Mouse (Mus musculus) telencephalon, adult 2 months (tissue): ENCODE data around the gene Il17rc.

Source experiments
- DNase-seq: peaks from one replicate; pipeline ENCODE4 v3.0.0-alpha.2; 2011; ENCODE audit warnings: low read depth, low spot score

Gene Il17rc

DNA sequence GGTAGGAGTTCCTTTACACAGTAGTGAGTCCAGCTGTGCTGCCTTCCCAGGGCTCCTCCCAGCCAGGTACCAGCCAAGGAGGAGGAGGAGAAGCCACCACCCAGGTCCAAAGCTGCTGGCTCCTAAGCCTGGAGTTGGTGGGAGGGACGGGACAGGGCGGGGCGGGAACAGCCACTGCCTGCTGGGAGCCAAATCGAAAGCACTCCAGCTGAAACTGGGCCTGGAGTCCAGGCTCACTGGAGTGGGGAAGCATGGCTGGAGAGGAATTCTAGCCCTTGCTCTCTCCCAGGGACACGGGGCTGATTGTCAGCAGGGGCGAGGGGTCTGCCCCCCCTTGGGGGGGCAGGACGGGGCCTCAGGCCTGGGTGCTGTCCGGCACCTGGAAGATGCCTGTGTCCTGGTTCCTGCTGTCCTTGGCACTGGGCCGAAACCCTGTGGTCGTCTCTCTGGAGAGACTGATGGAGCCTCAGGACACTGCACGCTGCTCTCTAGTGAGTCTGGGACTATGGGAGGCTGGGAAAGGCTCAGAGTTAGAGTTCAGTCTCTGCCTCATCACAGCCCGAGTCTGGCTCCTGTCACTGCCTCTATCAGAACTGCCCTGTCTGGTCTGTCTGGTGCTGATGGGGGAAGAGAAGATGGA, at the start of gene Il17rc:
TSS of gene Il17rc (plus strand) at position 131 of the 640 bp plus-strand sequence.
- no peak for DNase-seq

DNA sequence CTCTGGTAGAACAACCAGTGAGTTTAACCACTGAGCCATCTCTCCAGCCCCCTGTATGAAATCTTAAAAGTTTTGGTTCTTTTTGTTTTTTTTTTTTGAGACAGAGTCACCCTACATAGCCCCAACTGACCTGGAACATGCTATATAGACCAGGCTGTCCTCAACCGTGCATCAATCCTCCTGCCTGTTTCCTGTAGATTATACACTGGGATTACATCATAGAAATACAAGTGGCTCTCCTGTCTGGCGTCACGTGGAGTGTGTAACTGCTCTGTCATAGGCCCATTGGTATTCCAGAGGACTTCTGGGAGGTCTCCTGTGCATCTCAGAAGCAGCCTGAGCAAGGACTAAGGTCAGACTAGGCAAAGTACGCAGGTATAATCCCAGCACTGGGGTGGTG, 48.2 kb upstream of the Il17rc start:
- DNase-seq: no peak

DNA sequence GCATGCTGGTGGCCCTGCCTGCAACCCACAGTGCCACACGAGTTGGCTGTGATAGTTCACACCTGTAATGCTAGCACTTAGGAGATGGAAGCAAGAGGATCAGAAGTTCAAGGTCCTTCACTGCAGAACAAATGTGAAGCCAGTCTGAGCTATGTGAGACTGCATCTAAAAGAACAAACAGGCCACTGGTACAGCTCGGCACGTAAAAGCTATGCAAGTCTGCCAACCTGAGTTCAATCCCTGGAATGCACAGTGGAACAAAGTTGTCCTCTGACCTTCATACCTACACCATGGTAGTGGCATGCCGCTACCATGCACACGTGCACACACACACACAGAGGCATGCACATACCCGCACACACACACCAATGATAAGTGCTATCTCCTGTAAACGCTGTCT, 47.0 kb upstream of the Il17rc start:
- DNase-seq: no peak

DNA sequence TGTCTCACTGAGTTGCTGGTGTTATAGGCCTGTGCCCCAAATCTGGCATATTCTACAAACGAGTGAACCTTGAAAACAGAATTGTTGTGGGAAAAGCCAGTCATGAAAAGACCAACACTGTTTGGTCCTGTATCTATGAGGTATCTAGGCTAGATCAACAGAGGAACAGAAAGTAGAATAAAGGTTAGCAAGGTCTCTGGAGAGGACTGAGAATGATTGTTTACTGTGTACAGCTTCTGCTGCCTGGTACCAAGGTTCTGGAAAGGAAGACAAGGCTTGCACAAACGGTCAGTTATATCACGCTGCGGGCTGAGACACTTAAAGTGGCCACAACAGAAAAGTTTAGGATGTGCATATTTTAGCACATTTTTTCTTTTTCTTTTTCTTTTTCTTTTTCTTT, 44.5 kb upstream of the Il17rc start:
- DNase-seq: no peak

DNA sequence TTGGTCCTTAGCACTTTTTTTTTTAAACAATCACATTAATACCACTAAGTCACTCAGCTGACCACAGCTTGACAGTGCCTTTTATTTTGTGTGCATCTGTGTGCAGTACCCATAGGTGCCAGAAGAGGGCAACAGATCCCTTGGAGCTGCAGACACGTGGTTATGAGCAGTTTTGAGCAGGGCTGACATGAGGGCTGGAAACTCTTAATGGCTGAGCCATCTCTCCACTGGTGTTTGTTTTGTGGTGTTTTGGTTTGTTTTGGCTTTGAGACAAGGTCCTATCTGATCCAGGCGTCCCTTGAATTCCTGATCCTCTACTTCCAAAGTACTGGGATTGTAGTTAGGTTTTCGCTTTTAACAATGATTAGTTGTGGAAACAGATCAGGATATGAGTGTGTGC, 43.8 kb upstream of the Il17rc start:
- DNase-seq: no peak

DNA sequence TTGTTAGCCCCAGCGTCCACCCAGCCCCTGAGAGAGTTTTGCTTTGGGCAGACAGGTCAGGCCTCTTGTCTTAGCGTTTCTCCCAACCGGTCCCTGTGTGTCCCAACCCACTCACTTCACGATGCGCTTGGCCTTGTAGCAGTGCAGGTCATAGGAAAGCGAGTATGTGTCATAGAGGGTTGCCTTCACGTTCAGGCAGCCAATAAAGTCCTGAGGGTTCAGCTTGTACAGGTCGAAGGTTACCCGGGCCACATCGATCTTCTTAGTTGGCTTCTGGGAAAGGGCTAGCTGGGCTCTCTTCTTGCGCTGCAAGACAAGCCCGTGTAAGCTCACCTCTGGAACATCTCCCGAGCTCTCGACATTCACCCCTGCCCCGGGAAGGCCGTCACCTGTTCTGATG, 43.2 kb upstream of the Il17rc start:
- DNase-seq: no peak

DNA sequence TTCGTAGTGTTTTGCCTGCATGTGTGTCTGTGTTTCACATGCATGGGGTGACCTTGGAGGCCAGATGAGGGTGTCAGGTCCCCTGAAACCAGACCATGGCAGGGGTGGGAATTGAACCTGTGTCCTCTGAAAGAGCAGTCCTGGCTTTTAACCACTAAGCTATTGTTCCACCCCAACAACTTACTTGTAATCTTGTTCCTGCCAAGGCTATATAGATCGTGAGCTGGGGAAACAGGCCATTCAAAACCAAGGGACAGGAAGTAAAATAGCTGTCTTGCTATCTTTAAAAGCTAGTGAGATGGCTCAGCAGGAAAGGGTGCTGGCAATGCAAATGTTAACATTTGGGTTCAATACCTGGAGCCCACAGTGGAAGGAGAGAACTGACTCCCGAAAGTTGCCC, 41.3 kb upstream of the Il17rc start:
- DNase-seq: no peak

DNA sequence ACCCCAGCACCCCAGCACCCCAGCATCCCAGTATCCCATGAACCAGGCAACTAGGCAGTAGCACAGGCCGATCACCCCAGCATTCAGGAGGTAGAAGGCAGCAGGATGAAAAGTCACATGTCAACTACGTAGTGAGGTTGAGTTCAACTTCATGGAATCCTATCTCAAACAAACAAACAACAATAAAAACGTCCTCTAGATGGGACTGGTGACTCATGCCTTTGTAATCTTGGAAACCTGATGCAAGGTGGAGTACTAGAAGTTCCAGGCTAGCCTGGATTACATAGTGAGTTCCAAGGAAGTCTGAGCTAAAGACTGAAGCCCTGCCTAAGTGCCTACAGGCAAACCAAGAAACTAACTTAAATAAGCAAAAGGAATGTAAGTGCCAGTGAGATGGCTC, 40.4 kb upstream of the Il17rc start:
- DNase-seq: no peak

DNA sequence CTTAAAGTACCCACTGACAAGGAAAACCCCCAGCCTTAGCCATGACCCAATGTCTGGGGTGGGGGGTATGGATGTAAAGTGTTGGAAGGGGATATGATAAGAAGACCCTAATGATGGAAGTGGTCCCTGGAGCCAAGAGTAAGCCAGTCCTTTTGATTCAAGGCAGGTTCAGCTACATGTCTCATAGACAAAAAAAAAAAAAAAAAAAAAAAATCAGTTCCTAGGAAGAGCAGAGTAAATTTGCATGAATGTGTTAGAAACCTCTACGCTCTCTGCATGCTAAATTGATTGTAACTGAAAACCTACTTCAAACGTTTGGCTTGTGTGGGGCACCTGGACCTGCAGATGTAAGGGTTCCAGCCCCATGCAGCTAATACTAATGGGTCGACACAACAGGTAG, 39.4 kb upstream of the Il17rc start:
- DNase-seq: no peak

DNA sequence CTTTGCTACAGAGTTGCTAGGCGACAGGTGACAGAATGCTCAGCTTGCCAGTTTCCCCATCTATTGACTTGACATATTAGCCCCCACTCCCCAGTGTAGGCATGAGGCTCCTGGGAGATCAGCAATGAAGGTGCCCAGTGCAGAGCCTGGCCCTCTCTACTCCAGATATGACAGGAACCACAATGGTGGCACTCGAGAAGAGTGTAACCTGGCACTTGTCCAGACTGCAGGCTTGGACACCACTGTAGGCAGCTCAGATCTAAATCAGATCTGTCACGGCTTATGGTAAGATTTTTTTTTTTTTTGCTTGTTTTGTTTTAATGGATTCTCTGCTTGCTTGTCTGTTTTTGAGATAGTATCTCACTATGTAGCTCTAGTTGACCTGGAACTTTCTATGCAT, 37.6 kb upstream of the Il17rc start:
- no peak for DNase-seq

DNA sequence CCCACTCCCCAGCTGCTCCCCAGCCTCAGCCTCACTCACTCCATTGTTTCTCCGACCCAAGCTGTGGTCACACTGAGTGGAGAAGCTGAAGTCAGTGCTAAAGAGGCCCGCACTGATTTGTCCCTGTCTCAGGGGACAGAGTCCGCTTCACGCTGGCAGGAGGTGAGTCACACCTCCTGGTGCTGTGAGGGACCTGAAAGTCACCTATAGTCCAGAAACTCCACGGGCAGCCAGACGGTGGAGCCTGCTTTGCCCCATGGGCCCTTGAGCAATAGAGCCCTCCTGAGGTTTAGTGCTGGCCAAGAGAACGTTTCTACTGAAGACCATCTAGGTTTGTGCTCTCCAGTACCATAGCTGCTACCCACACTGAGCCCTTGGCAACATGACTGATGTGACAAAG, 36.5 kb upstream of the Il17rc start:
- no peak for DNase-seq

DNA sequence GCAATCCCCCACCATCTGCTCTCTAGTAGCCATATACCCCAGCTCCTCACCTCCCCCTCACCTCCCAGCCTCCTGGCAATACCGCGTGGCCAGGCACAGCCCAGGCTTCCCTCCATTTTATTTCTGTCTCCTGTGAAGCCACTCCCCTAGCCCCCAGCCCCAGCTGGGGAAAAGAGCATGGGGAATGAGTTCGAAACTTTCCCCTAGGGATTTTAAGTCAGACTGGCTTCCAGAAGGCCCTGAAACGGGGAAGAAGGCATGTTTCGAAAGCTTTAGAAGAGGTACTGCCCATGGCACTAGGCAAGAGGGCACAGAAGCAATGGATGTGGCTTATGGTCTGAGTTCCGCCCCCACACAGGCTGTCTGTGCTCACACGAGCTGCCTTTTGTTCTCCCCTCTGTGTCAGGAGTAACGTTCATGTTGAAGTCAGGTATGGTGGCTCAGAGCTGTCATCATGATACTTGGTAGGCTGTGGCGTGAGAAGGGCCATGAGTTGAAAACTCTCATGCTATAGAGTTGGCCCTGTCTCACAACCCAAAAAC, 35.5 kb upstream of the Il17rc start, which contains the start of gene Cidec:
TSS of gene Cidec (minus strand) at position 97 of the 542 bp plus-strand sequence.
- no peak for DNase-seq

DNA sequence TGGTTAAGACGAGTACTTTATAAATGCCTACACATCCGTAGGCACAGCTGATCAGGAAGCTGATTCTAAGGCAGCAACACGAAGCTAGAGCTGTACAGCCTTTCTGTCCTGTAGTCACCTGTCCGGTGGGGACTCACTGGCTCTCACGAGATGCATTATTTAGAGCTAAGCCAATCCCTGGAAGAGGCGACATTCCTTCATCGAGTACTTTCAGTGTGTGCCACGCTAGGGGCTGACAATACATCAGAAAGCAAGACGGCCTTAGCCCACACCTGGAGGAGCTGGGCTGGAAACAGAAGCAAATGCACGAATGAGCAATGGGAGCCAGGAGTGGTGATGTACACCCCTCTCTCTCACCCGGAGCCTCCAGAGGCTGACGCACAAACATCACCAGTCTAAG, 34.1 kb upstream of the Il17rc start:
- no peak for DNase-seq

DNA sequence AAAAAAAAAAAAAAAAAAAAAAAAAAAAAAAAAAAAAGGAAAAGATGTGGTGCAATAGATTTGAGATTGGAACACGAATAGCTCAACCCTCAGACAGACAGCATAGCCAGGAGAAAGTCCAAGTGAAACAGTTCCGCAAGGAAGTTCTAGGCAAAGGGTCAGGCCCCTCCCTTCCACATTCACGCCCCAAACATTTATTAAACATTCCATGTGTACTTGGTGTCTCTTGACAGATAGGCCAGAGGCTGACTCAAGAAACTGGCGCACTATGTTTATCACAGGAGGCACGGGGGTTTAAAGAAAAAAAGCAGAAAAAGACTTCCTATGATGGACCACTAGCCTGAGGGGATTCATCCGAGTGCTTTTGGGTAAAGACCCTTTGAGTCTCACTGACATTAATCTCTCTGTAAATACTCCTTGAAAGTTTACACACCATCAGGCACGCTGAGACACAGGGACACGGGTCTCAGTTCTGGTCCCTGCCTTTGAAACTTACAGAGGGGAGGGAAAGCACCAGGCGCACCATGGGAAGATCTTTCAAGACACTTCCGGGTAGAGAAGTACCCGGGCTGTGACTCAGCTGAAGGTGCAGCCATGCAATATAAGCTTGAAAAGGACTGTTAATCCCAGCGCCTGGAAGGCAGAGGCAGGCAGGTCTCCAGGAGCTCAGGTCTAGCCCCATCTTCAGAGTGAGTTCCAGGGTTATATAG, 32.4 kb upstream of the Il17rc start:
- DNase-seq: no peak

DNA sequence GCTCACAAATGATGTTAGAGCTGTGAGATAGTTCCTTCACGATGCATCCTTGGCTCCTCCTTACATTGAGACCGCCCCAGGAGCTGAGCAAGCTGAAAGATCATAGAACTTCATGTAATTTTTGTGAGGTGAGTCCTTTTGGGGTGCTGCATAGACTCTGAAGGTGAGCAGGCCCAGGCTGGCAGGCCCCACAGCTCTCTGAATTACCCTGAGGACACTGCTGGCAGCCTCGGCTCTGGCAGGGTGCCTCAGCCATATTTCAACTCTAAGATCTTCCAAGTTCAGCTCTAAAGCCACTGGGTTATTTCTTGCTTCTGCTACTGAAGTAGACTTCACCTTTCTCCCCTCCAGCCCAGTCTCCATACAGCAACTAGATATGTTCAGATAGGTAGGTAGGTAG, 30.5 kb upstream of the Il17rc start:
- DNase-seq: no peak

DNA sequence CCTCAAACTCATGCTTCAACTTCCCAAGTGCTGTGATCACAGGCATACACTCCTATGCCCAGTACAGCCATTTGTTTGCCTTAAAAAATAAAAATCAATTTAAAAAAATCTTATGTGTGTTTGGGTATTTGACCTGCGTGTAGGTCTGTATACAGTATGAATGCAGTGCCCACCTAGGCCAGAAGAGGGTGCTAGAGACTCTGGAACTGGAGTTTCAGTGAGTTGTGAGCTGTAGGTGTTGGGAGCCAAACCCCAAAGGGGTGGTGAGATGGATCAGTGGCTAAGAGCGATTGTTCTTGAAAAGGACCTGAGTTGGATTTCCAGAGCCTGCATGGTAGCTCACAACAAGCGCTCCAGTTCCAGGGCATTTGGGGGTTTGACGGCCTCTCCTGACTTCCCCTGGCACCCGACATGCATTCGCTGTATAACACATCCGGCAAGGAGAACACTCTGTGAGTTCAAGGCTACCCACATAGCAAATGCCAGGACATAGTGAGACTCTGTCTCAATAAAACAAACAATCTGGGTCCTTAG, 30.0 kb upstream of the Il17rc start:
- DNase-seq: peak; percentile 52

DNA sequence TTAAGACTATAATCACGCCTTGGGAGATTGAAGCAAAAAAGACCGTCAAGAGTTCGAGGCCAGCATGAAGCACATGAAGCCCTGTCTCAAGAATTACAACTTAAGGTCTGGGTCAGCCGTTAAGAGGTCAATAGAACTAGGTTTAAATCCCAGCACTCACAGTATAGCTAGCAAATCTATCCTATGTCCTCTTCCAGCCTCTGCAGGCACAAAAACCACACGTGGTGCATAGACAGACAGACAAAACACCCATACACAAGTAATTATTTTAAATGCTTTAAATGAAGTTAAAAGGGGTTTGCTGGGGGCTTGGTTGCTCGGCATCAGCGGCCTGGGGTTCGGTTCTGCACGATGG, 29.2 kb upstream of the Il17rc start:
- DNase-seq: no peak

DNA sequence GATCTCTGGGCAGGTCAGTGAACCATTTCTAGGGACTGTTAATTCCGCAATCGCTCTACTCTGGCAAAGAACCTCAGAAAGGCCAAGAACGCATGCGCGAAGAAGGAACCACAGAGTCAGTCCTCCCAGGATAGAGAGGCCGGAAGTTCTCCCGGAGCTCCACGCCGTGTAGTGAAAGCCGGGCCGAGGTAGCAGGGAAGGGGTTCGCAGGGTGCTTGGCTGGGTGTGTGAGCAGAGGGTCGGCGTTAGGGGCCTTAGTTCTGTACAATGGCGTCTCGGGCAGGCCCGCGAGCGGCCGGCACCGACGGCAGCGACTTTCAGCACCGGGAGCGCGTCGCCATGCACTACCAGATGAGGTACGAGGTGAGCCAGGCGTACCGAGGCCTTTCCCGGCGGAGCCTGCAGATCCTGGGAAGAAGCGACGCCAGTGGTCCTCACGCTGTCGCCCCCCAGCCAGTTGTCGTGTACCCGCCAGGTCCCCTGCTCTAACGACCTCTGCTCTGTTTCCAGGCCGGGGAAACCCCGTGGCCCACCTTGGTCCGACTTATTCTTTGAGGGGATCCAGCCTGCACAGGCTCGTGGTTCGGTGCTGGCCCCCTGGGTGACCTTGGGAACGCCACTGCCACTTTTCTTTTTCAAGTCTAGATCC, 28.7 kb upstream of the Il17rc start, which contains the start of gene Jagn1:
TSS of gene Jagn1 (plus strand) at position 128 of the 649 bp plus-strand sequence.
- DNase-seq: peak; percentile 86

DNA sequence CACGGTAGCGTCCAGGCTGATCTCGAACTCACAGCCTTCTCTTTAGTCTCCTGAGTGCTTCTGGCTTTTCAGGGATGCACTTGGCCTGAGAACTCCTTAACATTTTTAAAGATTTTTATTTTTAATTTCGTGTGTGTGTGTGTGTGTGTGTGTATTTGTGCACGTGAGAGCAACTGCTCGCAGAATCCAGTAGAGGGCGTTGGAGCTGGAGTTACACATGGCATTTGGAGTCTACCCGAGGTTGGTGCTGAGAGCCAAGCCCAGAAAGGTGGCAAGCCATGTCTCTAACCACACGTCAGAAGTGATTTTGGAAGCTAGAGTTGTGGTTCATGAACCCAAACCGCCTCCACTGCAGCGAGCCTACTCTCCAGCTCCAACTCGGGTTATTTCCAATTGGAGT, 28.1 kb upstream of the Il17rc start:
- DNase-seq: no peak

DNA sequence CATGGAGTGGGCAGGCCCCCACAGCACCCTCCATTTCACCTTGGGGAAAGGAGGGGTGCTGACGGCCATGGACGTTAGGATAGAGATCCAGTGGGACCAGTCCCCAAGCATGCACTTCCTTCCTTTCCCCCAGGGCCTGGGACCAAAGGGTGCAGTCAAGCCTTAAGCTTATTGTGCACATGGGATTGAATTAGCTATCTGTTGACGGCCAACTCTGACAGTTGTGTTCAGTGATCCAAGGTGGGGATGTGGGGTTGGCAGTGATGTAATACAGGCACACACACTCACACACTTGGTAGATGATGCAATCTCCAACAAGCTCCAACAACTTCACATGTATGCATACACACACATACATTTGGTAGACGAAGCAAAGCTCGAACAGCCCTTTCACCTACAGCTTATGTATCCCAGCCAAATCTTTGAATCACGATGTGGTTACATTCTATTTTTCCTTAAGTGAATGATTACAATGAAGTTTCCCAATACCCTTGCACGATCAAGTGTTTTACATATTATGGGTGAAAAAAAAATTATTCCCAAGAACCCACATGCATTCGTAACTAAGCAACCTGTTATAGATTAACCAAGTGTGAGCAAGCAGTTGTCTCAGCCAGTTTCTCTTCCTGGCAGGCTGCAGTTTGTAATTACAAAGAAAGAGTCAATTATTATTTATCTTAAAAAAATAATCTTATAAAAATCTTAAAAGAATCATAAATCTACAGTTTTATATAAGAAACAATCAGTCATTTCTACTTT, 26.8 kb upstream of the Il17rc start:
- no peak for DNase-seq

DNA sequence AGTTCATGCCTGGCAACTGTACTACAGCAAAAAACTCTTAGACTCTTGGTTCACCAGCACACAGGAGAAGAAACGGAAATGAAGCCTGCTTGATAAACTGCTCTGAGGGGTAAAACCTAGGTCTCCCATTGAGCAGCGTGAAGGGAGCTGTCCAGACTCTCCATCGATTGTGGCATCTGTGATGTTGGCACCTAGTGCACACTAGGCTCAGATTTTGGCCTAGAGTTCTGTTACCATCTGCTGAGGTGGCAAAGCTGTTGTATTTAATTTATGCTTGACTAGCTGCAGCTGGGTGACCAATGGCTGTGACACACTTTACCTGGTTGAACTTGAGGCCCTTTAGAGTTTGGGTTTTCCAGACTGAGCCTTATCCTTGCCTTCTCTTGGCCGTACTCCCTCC, 23.6 kb upstream of the Il17rc start:
- no peak for DNase-seq

DNA sequence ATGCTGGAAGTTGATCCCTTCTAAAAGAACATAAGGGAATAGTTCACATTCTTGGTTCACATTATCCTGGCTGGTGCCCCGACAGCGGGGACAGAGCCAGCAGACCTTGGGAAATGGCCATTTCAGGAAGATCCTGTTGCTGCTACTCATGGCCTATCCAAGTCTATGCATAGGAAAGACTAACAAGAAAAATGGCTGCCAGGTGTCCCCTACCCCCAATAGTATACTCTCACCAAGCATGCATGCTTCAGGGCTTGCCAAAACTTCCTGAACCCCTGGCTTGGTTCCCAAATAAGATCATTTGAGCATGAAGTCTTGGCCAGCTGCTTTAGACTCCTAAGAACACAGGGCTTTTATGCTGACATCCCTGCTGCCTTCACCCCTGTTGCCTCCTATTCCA, 19.4 kb upstream of the Il17rc start:
- DNase-seq: no peak
